Mouse (Mus musculus) ES-Bruce4 (cell line): ENCODE data around the gene Clptm1. TPM values are rescaled to one million over a fixed set of nuclear protein-coding genes. Genes with fewer than 3 reads are reported as not detected.
A peak's percentile ranks its signal among the peaks of the same experiment; 100 is the strongest.
"Not testable (repeated sequence)": the region's sequence is repeated elsewhere in the genome, so short reads cannot be mapped to it uniquely, and the experiment has no call there.

Experiments
- H3K27ac ChIP-seq: 2 replicates; pipeline ENCODE4 v1.5.1; 2012; ENCODE audit warnings: low read length, inconsistent platforms; ENCODE audit not compliant: insufficient read depth
- H3K27me3 ChIP-seq: 2 replicates; pipeline ENCODE4 v1.6.1; 2012; ENCODE audit warnings: mild to moderate bottlenecking, low read length, inconsistent platforms; ENCODE audit not compliant: control insufficient read depth, poor library complexity, insufficient read depth, severe bottlenecking
- H3K36me3 ChIP-seq: 2 replicates; pipeline ENCODE4 v1.6.1; 2012; ENCODE audit warnings: inconsistent platforms, mild to moderate bottlenecking, low read length, moderate library complexity; ENCODE audit not compliant: control insufficient read depth, poor library complexity, insufficient read depth, severe bottlenecking
- H3K4me1 ChIP-seq: one replicate; pipeline ENCODE4 v1.8.1; 2011; ENCODE audit warnings: low read length; ENCODE audit not compliant: control insufficient read depth, insufficient read depth
- H3K4me3 ChIP-seq: 2 replicates; pipeline ENCODE4 v1.5.1; 2011; ENCODE audit warnings: low read depth, mild to moderate bottlenecking, low read length
- H3K9ac ChIP-seq: 2 replicates; pipeline ENCODE4 v1.6.1; 2012; ENCODE audit warnings: low read depth, mild to moderate bottlenecking, inconsistent platforms; ENCODE audit not compliant: poor library complexity, severe bottlenecking
- H3K9me3 ChIP-seq: replicated peaks from 2 replicates; pipeline ENCODE4 v1.6.1; 2012; ENCODE audit warnings: mild to moderate bottlenecking, low read length, inconsistent platforms; ENCODE audit not compliant: control insufficient read depth, poor library complexity, insufficient read depth, severe bottlenecking
- CTCF ChIP-seq: IDR thresholded peaks from one replicate; pipeline ENCODE4 v1.8.1; 2011; ENCODE audit warnings: low read depth, low read length
- EP300 ChIP-seq: IDR thresholded peaks from 2 replicates; pipeline ENCODE4 v1.6.1; 2011; ENCODE audit warnings: low read depth, low read length; ENCODE audit not compliant: insufficient read depth
- POLR2A ChIP-seq: IDR thresholded peaks from one replicate; pipeline ENCODE4 v1.8.1; 2011; ENCODE audit warnings: low read length; ENCODE audit not compliant: insufficient read depth
- polyA plus RNA-seq: library from polyadenylated mRNA; stranded (reverse); fragments of >200 nt; gene quantifications from 2 replicates; pipeline ENCODE4 v1.2.4, GENCODE M21; 2011; ENCODE audit warnings: low read depth; ENCODE audit not compliant: missing spikeins, insufficient read depth, insufficient read length

Gene Clptm1
- polyA plus RNA-seq, 1 experiment = 52.7 TPM

DNA sequence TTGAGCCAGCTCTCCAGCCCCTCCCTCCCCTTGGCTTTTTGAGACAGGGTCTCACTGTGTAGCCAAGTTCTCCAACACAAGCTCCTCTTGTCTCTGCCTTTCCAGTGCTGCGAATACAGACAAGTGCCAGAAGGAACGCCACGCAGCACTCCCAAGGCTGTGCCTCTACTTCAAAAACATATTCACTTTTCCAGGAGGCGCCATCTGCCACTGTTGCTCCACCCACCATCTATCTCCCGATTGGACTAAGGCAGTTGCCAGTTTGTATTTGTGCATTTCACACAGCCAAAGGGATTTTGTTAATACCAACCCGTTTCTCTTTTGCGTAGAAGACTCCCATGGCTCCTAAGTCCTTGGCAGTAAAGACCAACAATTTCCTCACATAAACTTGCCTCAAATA is 44.0 kb downstream of the Clptm1 start:
- Histone ChIP-seq H3K9me3 (no peaks in the 10 kb centered on the region), H3K9ac (no peak overlapping the region), H3K4me3 (no peak overlapping the region), H3K4me1 (no peaks in the 10 kb centered on the region), H3K36me3 (no peaks in the 10 kb centered on the region), H3K27ac (no peak overlapping the region), H3K27me3 (no peaks in the 10 kb centered on the region)
- TF ChIP-seq POLR2A (no peak), EP300 (no peak), CTCF (no peak)

DNA sequence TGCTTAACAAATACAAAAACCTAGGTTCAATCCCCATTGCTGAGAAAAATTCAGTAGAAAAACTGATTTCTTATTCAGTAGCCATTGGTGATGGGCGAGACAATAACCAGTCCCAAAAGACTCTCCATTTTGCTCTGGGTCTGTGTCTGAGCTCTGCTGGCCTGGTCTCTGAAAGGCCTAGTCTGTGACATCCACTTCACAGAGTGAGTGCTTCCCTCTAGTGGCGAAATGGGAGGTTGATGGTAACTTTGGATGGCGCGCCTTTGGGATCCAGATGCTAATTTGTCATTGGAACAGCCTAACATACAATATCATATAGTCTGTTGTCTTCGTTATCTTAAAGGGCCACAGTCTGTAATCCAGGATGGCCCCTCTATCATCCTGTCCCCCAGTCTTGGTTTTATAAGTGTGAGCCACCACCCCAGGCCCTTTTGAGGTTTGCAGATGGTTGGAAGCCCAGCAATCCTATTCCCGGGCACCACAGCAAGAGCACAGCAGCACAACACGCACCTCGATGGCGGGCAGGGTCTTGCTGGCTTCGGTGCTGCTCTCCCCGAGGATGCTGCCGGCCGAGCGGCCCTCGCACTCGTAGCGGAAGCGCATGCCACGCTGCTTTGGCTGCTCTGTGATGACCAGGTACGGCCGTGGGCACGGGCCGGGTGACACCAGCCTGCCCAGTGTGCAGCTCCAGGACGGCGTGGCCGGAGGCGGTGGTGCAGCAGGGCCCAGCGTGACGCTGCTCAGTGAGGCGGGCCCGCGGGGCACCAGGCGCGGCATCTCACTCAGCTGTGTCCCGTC is 45.6 kb downstream of the Clptm1 start:
- H3K9me3 ChIP-seq = no peaks in the 10 kb centered on the region
- H3K27me3 ChIP-seq = no peaks in the 10 kb centered on the region
- peak overlapping the region; percentile 15 for H3K9ac ChIP-seq
- TF ChIP-seq CTCF (peak; percentile 77), POLR2A (no peak), EP300 (no peak)
- H3K27ac ChIP-seq = no peak overlapping the region
- H3K4me1 ChIP-seq = no peaks in the 10 kb centered on the region
- H3K4me3 ChIP-seq = peak overlapping the region; percentile 53
- no peaks in the 10 kb centered on the region for H3K36me3 ChIP-seq

- Histone ChIP-seq H3K27me3 (no peaks in the 10 kb centered on the region), H3K27ac (no peak overlapping the region), H3K9ac (no peak overlapping the region), H3K4me3 (no peak overlapping the region), H3K36me3 (no peaks in the 10 kb centered on the region), H3K9me3 (no peaks in the 10 kb centered on the region), H3K4me1 (no peaks in the 10 kb centered on the region)
- no peak for TF ChIP-seq POLR2A
- TF ChIP-seq EP300 = no peak
- no peak for TF ChIP-seq CTCF
Measured at GRCm38 (mm10) chr7:19615036-19615577, 49.7 kb downstream of the Clptm1 start.

DNA sequence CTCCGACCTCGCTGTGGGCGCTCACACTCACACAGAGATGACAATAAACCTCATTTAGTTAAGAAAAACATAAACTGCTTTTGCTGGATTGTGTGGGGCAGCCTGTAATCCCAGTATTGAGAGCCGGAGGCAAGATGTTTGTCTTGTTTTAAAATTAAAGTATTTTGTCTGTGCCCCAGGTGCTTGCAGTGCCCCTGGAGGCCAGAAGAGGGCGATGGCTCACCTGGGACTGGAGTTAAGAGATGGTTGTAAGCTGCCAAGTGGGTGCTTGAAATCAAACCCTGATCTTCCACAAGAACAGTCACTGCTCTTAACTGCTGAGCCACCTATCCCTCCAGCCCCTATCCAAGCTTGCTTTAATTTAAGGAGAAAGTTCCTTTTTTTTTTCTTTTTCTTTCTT is 53.9 kb downstream of the Clptm1 start:
- Histone ChIP-seq H3K9me3 (no peaks in the 10 kb centered on the region), H3K4me1 (no peaks in the 10 kb centered on the region), H3K27me3 (no peaks in the 10 kb centered on the region), H3K27ac (no peak overlapping the region), H3K36me3 (no peaks in the 10 kb centered on the region), H3K4me3 (no peak overlapping the region), H3K9ac (no peak overlapping the region)
- TF ChIP-seq CTCF (peak; percentile 50), POLR2A (no peak)

DNA sequence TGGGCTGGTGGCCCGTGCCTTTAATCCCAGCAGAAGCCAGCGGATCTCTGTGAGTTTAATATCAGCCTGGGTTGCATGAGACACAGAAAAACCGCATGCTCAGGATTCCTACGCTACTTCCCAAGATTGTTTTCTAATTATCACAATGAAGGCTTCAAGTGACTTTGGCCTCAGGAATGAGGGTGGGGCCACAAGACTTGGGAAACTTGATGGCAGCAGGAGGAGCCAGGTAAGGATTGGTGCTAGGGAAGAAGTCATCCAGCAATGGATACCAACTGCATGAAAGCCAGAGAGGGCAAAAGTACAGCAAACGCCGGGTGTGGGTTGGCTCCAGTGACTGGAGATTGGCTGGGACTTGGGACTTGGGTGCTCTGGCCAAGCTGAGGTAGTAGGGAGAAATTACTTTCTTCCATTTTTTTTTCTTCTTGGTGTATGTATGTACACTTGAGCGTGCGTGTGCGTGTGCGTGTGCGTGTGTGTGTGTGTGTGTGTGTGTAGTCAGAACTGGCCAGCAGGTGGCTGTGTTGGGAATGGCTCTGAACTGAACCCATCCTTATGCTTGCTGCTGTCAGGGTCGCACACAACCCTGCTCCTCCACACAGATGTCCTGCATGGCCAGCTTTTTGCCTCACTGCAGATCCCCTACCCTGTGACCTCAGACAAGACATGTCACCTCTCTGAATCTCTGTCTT is 55.0 kb downstream of the Clptm1 start:
- Histone ChIP-seq H3K36me3 (no peaks in the 10 kb centered on the region), H3K4me1 (no peaks in the 10 kb centered on the region), H3K4me3 (no peak overlapping the region), H3K9ac (no peak overlapping the region), H3K27ac (peak overlapping the region; percentile 37; the same call in 1 of the 2 replicates), H3K9me3 (no peaks in the 10 kb centered on the region), H3K27me3 (no peaks in the 10 kb centered on the region)
- peak; percentile 12 for TF ChIP-seq CTCF
- no peak for TF ChIP-seq EP300
- TF ChIP-seq POLR2A = no peak

DNA sequence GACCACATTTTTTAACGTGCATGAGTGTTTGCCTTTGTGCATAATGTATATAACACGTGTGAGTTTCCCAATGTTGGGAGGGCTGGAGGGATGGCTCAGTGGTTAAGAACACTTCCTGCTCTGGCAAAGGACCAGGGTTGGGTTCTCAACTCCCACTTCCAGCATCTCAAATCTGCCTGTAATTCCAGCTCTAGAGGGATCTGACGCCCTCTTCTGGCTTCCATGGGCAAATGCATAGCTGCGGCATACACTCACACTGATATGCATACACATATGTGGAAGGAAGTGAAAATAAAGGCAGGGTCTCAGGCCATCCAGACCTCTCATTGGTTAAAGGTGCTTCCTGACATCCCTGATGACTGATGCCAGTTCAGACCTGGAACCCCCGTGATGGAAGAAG is 57.5 kb downstream of the Clptm1 start:
- TF ChIP-seq POLR2A (no peak), CTCF (peak; percentile 20), EP300 (no peak)
- no peak overlapping the region for H3K27ac ChIP-seq
- peaks cover 1% of the 10 kb centered on the region for H3K4me1 ChIP-seq
- peaks cover 3% of the 10 kb centered on the region; the same call in 1 of the 2 replicates for H3K36me3 ChIP-seq
- no peak overlapping the region for H3K4me3 ChIP-seq
- no peak overlapping the region for H3K9ac ChIP-seq
- H3K9me3 ChIP-seq = no peaks in the 10 kb centered on the region
- H3K27me3 ChIP-seq = no peaks in the 10 kb centered on the region

DNA sequence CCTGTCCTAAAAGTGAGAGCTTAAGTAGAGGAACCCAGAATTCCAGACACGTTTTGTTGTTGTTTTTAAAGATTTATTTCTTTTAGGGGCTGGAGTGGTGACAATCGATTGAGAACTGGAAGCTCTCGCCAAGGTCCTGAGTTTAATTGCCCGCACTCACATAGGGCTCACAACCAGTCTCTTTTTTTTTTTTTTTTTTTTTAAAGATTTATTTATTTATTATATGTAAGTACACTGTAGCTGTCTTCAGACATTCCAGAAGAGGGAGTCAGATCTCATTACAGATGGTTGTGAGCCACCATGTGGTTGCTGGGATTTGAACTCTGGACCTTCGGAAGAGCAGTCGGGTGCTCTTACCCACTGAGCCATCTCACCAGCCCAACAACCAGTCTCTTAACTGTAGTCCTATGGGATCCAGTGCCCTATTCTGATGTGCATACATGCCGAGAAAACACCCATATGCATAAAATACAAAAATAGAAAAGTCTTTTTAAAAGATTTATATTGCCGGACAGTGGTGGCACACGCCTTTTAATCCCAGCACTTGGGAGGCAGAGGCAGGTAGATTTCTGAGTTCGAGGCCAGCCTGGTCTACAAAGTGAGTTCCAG is 60.1 kb downstream of the Clptm1 start:
- H3K4me1 ChIP-seq, H3K27me3 ChIP-seq, H3K27ac ChIP-seq, H3K4me3 ChIP-seq, H3K9me3 ChIP-seq, H3K9ac ChIP-seq: not testable (repeated sequence)
- H3K36me3 ChIP-seq = peaks cover 16% of the 10 kb centered on the region
